Mouse (Mus musculus): Measurements from ENCODE around the gene Maml3. TPM values are rescaled to one million over a fixed set of nuclear protein-coding genes. Genes with fewer than 3 reads are reported as not detected.

The Maml3 gene
- total RNA-seq, 1 experiment: 1.2 TPM

DNA sequence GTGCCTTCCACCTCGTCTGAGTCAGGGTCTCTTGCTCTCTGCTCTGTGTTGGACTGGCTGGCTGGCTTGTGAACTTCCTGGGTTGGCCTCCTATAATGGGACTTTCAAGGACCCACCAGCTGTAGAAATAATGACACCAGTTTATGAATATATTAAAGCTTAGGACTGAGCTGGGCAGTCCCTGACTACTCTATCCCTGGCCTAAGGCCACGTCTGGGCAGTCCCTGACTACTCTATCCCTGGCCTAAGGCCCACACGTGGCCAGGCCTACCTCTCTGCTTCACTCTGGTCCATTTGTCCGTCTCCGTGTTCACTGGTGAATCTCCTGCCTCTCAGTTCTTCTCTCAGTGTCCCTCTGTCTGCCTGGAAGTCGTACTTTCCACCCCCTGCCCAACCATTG, 459.4 kb downstream of the Maml3 start:
- H3K36me3 ChIP-seq (ENCODE audit: control insufficient read depth, insufficient read depth, low read length, poor library complexity, severe bottlenecking): no peaks in the 10 kb centered on the region
- in situ Hi-C loops (cut with MboI; ENCODE audit: low sequenced_read_pairs in 2 of 2, unreplicated experiment in 2 of 2): loop anchor here in 1 of 2 experiments (10.0 kb wide), 1 partner anchor 61 kb away; no protein-coding TSS in a partner anchor
- H3K9ac ChIP-seq (ENCODE audit: insufficient read depth, low read depth, low read length, poor library complexity, severe bottlenecking): no peak overlapping the region
- no peak for DNase-seq (ENCODE audit: low read depth, low spot score)
- H3K4me3 ChIP-seq (ENCODE audit: insufficient read depth in 1 of 2, low read depth in 1 of 2, low read length in 2 of 2, poor library complexity in 1 of 2, severe bottlenecking in 1 of 2): no peak overlapping the region
- TF ChIP-seq CHD2 (IDR thresholded peaks at IDR 0.05; ENCODE audit: low read depth, low read length) (no peak), ZC3H11A (IDR thresholded peaks at IDR 0.05; ENCODE audit: borderline replicate concordance, low read depth, low read length) (no peak), HCFC1 (IDR thresholded peaks at IDR 0.05; ENCODE audit: borderline replicate concordance, insufficient read depth, low read length) (no peak), ZNF384 (IDR thresholded peaks at IDR 0.05; ENCODE audit: low read depth, low read length) (no peak), MAFK (IDR thresholded peaks at IDR 0.05; ENCODE audit: insufficient read depth, low read depth, low read length) (no peak)
- H3K4me1 ChIP-seq (ENCODE audit: control insufficient read depth in 2 of 2, insufficient read depth in 2 of 2, low read length in 2 of 2, poor library complexity in 1 of 2): peaks cover 3 to 4% of the 10 kb centered on the region in 2 experiments; a peak in 3 of 4 replicates
- H3K9me3 ChIP-seq (ENCODE audit: control insufficient read depth, insufficient read depth, low read depth, low read length): no peaks in the 10 kb centered on the region
- no peak overlapping the region for H3K27ac ChIP-seq (ENCODE audit: insufficient read depth, low read depth, low read length, poor library complexity, severe bottlenecking)

- no peaks in the 10 kb centered on the region for H3K9me3 ChIP-seq (ENCODE audit: control insufficient read depth, insufficient read depth, low read depth, low read length)
- no peak overlapping the region for H3K27ac ChIP-seq (ENCODE audit: insufficient read depth, low read depth, low read length, poor library complexity, severe bottlenecking)
- no peak overlapping the region for H3K4me3 ChIP-seq (ENCODE audit: insufficient read depth in 1 of 2, low read depth in 1 of 2, low read length in 2 of 2, poor library complexity in 1 of 2, severe bottlenecking in 1 of 2)
- H3K9ac ChIP-seq (ENCODE audit: insufficient read depth, low read depth, low read length, poor library complexity, severe bottlenecking): no peak overlapping the region
- TF ChIP-seq HCFC1 (IDR thresholded peaks at IDR 0.05; ENCODE audit: borderline replicate concordance, insufficient read depth, low read length): no peak
- no peak for TF ChIP-seq ZC3H11A (IDR thresholded peaks at IDR 0.05; ENCODE audit: borderline replicate concordance, low read depth, low read length)
- TF ChIP-seq MAFK (IDR thresholded peaks at IDR 0.05; ENCODE audit: insufficient read depth, low read depth, low read length): no peak
- TF ChIP-seq CHD2 (IDR thresholded peaks at IDR 0.05; ENCODE audit: low read depth, low read length): no peak
- no peak for TF ChIP-seq ZNF384 (IDR thresholded peaks at IDR 0.05; ENCODE audit: low read depth, low read length)
- no peaks in the 10 kb centered on the region for H3K4me1 ChIP-seq (ENCODE audit: control insufficient read depth in 2 of 2, insufficient read depth in 2 of 2, low read length in 2 of 2, poor library complexity in 1 of 2)
- no peaks in the 10 kb centered on the region for H3K36me3 ChIP-seq (ENCODE audit: control insufficient read depth, insufficient read depth, low read length, poor library complexity, severe bottlenecking)
- in situ Hi-C loops (cut with MboI; ENCODE audit: low sequenced_read_pairs in 2 of 2, unreplicated experiment in 2 of 2): no loop called here
- DNase-seq (ENCODE audit: low read depth, low spot score): no peak
Measured at GRCm38 (mm10) chr3:51638260-51638659, 466.6 kb downstream of the Maml3 start.

GRCm38 (mm10) chr3:51637326-51637725, 467.6 kb downstream of the Maml3 start:
- Histone ChIP-seq H3K4me1 (ENCODE audit: control insufficient read depth in 2 of 2, insufficient read depth in 2 of 2, low read length in 2 of 2, poor library complexity in 1 of 2) (no peaks in the 10 kb centered on the region), H3K4me3 (ENCODE audit: insufficient read depth in 1 of 2, low read depth in 1 of 2, low read length in 2 of 2, poor library complexity in 1 of 2, severe bottlenecking in 1 of 2) (no peak overlapping the region), H3K36me3 (ENCODE audit: control insufficient read depth, insufficient read depth, low read length, poor library complexity, severe bottlenecking) (no peaks in the 10 kb centered on the region), H3K27ac (ENCODE audit: insufficient read depth, low read depth, low read length, poor library complexity, severe bottlenecking) (no peak overlapping the region), H3K9ac (ENCODE audit: insufficient read depth, low read depth, low read length, poor library complexity, severe bottlenecking) (no peak overlapping the region), H3K9me3 (ENCODE audit: control insufficient read depth, insufficient read depth, low read depth, low read length) (no peaks in the 10 kb centered on the region)
- in situ Hi-C loops (cut with MboI; ENCODE audit: low sequenced_read_pairs in 2 of 2, unreplicated experiment in 2 of 2): no loop called here
- no peak for TF ChIP-seq CHD2 (IDR thresholded peaks at IDR 0.05; ENCODE audit: low read depth, low read length)
- TF ChIP-seq ZC3H11A (IDR thresholded peaks at IDR 0.05; ENCODE audit: borderline replicate concordance, low read depth, low read length): no peak
- TF ChIP-seq HCFC1 (IDR thresholded peaks at IDR 0.05; ENCODE audit: borderline replicate concordance, insufficient read depth, low read length): no peak
- TF ChIP-seq ZNF384 (IDR thresholded peaks at IDR 0.05; ENCODE audit: low read depth, low read length): no peak
- TF ChIP-seq MAFK (IDR thresholded peaks at IDR 0.05; ENCODE audit: insufficient read depth, low read depth, low read length): no peak
- no peak for DNase-seq (ENCODE audit: low read depth, low spot score)

DNA sequence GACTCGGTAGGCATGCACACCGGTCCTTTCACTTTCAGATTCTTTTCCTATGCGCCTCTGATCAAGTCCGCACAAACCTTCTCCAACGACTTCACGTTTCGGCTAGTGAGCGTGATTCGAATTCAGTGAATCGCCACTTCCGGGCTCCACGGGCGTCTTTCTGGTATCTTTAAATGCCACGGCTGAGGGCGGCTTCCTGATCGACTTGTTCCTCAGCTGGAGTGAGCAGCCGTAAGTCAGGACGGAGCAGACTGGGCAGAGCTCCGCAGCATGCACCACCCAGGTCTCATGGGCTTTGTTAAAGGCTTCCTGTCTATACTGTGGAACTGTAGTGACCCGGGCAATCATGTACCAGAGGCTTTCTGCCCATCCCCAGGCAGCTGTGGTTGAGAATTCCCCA, 468.2 kb downstream of the Maml3 start:
- H3K4me1 ChIP-seq (ENCODE audit: control insufficient read depth in 2 of 2, insufficient read depth in 2 of 2, low read length in 2 of 2, poor library complexity in 1 of 2): no peaks in the 10 kb centered on the region
- H3K9ac ChIP-seq (ENCODE audit: insufficient read depth, low read depth, low read length, poor library complexity, severe bottlenecking): no peak overlapping the region
- in situ Hi-C loops (cut with MboI; ENCODE audit: low sequenced_read_pairs in 2 of 2, unreplicated experiment in 2 of 2): no loop called here
- TF ChIP-seq MAFK (IDR thresholded peaks at IDR 0.05; ENCODE audit: insufficient read depth, low read depth, low read length) (no peak), ZC3H11A (IDR thresholded peaks at IDR 0.05; ENCODE audit: borderline replicate concordance, low read depth, low read length) (no peak), CHD2 (IDR thresholded peaks at IDR 0.05; ENCODE audit: low read depth, low read length) (no peak), HCFC1 (IDR thresholded peaks at IDR 0.05; ENCODE audit: borderline replicate concordance, insufficient read depth, low read length) (no peak), ZNF384 (IDR thresholded peaks at IDR 0.05; ENCODE audit: low read depth, low read length) (no peak)
- H3K4me3 ChIP-seq (ENCODE audit: insufficient read depth in 1 of 2, low read depth in 1 of 2, low read length in 2 of 2, poor library complexity in 1 of 2, severe bottlenecking in 1 of 2): no peak overlapping the region
- DNase-seq (ENCODE audit: low read depth, low spot score): no peak
- H3K27ac ChIP-seq (ENCODE audit: insufficient read depth, low read depth, low read length, poor library complexity, severe bottlenecking): no peak overlapping the region
- no peaks in the 10 kb centered on the region for H3K36me3 ChIP-seq (ENCODE audit: control insufficient read depth, insufficient read depth, low read length, poor library complexity, severe bottlenecking)
- H3K9me3 ChIP-seq (ENCODE audit: control insufficient read depth, insufficient read depth, low read depth, low read length): no peaks in the 10 kb centered on the region

DNA sequence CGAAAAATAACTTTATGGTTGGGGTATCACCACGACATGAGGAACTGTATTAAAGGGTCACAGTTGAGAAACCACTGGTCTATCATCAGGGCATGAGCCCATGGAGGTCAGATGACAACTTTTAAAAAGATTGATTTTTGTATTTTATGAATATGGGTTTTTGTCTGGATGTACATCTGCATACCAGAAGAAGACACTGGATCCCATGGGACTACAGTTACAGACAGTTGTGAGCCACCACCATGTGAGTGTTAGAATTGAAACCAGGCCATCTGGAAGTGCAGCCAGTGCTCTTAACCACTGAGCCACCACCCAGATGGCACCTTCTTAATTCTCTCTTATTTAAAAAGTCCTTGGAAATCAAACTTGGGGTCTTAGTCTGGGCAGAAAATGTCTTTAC, 468.9 kb downstream of the Maml3 start:
- no peak for DNase-seq (ENCODE audit: low read depth, low spot score)
- Histone ChIP-seq H3K36me3 (ENCODE audit: control insufficient read depth, insufficient read depth, low read length, poor library complexity, severe bottlenecking) (no peaks in the 10 kb centered on the region), H3K9me3 (ENCODE audit: control insufficient read depth, insufficient read depth, low read depth, low read length) (no peaks in the 10 kb centered on the region), H3K9ac (ENCODE audit: insufficient read depth, low read depth, low read length, poor library complexity, severe bottlenecking) (no peak overlapping the region), H3K4me3 (ENCODE audit: insufficient read depth in 1 of 2, low read depth in 1 of 2, low read length in 2 of 2, poor library complexity in 1 of 2, severe bottlenecking in 1 of 2) (no peak overlapping the region), H3K4me1 (ENCODE audit: control insufficient read depth in 2 of 2, insufficient read depth in 2 of 2, low read length in 2 of 2, poor library complexity in 1 of 2) (no peaks in the 10 kb centered on the region), H3K27ac (ENCODE audit: insufficient read depth, low read depth, low read length, poor library complexity, severe bottlenecking) (no peak overlapping the region)
- in situ Hi-C loops (cut with MboI; ENCODE audit: low sequenced_read_pairs in 2 of 2, unreplicated experiment in 2 of 2): no loop called here
- TF ChIP-seq MAFK (IDR thresholded peaks at IDR 0.05; ENCODE audit: insufficient read depth, low read depth, low read length) (no peak), CHD2 (IDR thresholded peaks at IDR 0.05; ENCODE audit: low read depth, low read length) (no peak), HCFC1 (IDR thresholded peaks at IDR 0.05; ENCODE audit: borderline replicate concordance, insufficient read depth, low read length) (no peak), ZNF384 (IDR thresholded peaks at IDR 0.05; ENCODE audit: low read depth, low read length) (no peak), ZC3H11A (IDR thresholded peaks at IDR 0.05; ENCODE audit: borderline replicate concordance, low read depth, low read length) (no peak)

Measured in ES-E14 (cell line).